Mouse (Mus musculus) bone marrow, adult 2 months (tissue): ENCODE results near the gene Chst12.

ENCODE experiments used
- CTCF ChIP-seq: fragments of 200-500 bp; IDR thresholded peaks from 2 replicates; pipeline ENCODE4 v1.5.1; 2011; ENCODE audit warnings: low read length, control low read depth; ENCODE audit not compliant: control insufficient read depth, insufficient read depth
- POLR2A ChIP-seq: fragments of 200-500 bp; IDR thresholded peaks from 2 replicates; pipeline ENCODE4 v1.6.1; 2011; ENCODE audit warnings: low read depth, mild to moderate bottlenecking, control low read depth, low read length, borderline replicate concordance; ENCODE audit not compliant: control insufficient read depth

DNA sequence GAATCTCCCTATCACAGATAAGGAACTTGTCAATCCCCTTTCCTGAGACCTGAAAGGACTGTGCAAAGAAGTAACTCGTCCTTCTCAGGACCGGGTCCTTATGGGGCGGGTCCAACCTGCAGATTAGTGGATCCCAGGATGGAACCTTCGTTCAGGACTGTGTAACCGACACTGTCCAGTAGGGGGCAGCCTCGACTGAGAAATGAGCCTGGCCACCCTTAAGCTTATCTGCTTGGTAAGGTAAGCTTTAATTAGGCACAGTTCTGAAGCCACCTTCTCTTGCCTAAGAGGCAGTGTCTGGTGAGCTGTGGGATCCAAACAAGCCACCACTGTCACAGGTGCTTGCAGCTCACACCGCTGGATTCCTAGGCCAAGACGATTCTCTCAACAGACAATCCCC, 34.8 kb downstream of the Chst12 start:
- TF ChIP-seq POLR2A (no peak), CTCF (peak; percentile 96)
